Mouse (Mus musculus) brain, embryonic 14.5 days (tissue): ENCODE measurements at regions not wholly inside any gene's neighbourhood (a gene's known extent, or its start where the extent isn't known, plus 50 kb on each side); places are given as distances from the start of the nearest gene placed in this dataset.

Source experiments
- CTCF ChIP-seq: fragments of 200-500 bp; IDR thresholded peaks from 2 replicates; pipeline ENCODE4 v1.5.1; 2012; ENCODE audit warnings: inconsistent platforms, mild to moderate bottlenecking, moderate library complexity, borderline replicate concordance; ENCODE audit not compliant: insufficient read depth, insufficient read length; ENCODE audit errors: extremely low read depth
- POLR2A ChIP-seq: fragments of 200-500 bp; IDR thresholded peaks from 2 replicates; pipeline ENCODE4 v1.6.1; 2012; ENCODE audit warnings: mild to moderate bottlenecking, inconsistent platforms, borderline replicate concordance; ENCODE audit not compliant: poor library complexity, insufficient read depth, insufficient read length, severe bottlenecking; ENCODE audit errors: extremely low read depth

DNA sequence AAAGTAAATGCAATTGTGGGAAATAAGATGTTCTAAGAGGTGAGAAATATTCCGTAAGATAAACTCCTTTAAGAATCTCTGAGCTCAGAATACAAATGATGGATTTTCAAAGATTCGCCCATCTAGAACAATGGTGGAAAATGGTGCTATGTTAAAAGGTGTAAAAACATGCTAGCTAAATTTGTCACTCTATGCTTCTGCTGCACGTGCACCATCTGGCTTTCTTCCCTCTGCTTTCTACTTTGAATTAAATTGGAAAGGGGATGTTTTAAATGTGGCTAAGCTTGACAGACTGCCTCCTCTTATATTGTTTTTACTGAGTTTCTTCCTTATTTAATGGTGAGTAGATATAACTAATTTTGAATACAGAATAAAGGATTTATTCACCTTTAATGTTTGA lies 887.7 kb upstream of the Map3k7 start:
- TF ChIP-seq CTCF (no peak), POLR2A (no peak)
